8 mouse cellular contexts compared by ENCODE assay signal in the genomic region with DNA sequence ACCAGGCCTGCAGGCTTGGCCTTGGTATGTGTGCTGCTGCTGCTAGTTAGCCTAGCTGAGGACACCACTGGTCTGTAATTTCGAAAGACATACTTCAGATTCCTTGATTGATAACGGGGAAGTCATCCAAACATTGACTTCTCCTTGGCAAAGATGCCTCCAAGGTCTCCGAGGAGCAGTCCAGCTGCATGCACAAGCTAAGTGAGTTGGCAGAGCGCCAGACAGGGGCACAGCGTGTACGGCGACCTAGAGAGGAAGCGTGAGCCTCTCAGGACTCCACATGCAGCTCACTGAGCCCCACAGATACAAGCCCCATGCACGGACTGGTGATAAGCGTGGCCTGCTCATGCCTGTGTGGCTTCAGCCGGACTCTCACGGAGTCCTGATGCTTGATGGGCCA. TPM values are rescaled to one million over a fixed set of nuclear protein-coding genes. Genes with fewer than 3 reads are reported as not detected.
DNase-seq lines count a peak whose midpoint lies in the region; ATAC-seq and TF ChIP-seq lines count a peak whose summit lies in the region.
"Had no signal": no experiment of that assay in that cellular context is flagged by ENCODE, and none has a peak within 500 bp of the region (broad histone marks: within the 10 kb centered on the region; RNA-seq: fewer than 3 reads in every experiment).

No protein-coding gene starts in this region.

- no peaks in the 10 kb centered on the region for H3K27me3 ChIP-seq in midbrain, postnatal 0 days (ENCODE audit: insufficient read depth, low read length)
- H3K27me3 ChIP-seq in midbrain, embryonic 15.5 days (replicated peaks), result no peaks in the 10 kb centered on the region
- H3K27me3 ChIP-seq in stomach, embryonic 16.5 days (ENCODE audit: control insufficient read depth, insufficient read depth, low read length), result no peaks in the 10 kb centered on the region

- H3K9me3 ChIP-seq in midbrain, postnatal 0 days (ENCODE audit: low read length), result no peaks in the 10 kb centered on the region
- no peaks in the 10 kb centered on the region for H3K9me3 ChIP-seq in midbrain, embryonic 15.5 days
- H3K9me3 ChIP-seq in stomach, embryonic 16.5 days (replicated peaks; ENCODE audit: control insufficient read depth, low read length), result no peaks in the 10 kb centered on the region

- peaks cover 13% of the 10 kb centered on the region for H3K36me3 ChIP-seq in midbrain, postnatal 0 days (ENCODE audit: insufficient read depth, low read length)
- no peaks in the 10 kb centered on the region for H3K36me3 ChIP-seq in midbrain, embryonic 15.5 days (replicated peaks)
- H3K36me3 ChIP-seq in stomach, embryonic 16.5 days (ENCODE audit: control insufficient read depth, insufficient read depth, low read length), result no peaks in the 10 kb centered on the region

- ATAC-seq in midbrain, postnatal 0 days (ENCODE audit: low FRiP score), result no peak
- ATAC-seq in midbrain, embryonic 15.5 days (replicated peaks), result no peak
- 0 out of 2 replicates have a peak, but pooled peaks have one; percentile 23 for ATAC-seq in stomach, embryonic 16.5 days (ENCODE audit: insufficient read depth, low FRiP score)

- no peak for TF ChIP-seq CTCF in midbrain, postnatal 0 days (IDR thresholded peaks at IDR 0.05)

- WGBS in midbrain, postnatal 0 days, result 56% methylated on average over 12 of the region's 12 CpGs
- 58% methylated on average over 12 of the region's 12 CpGs for WGBS in midbrain, embryonic 15.5 days
- 37% methylated on average over 12 of the region's 12 CpGs for WGBS in stomach, embryonic 16.5 days

- no peak overlapping the region for H3K4me3 ChIP-seq in midbrain, postnatal 0 days (ENCODE audit: low read depth, low read length)
- H3K4me3 ChIP-seq in midbrain, embryonic 15.5 days, result no peak overlapping the region
- H3K4me3 ChIP-seq in stomach, embryonic 16.5 days (replicated peaks; ENCODE audit: low read length), result no peak overlapping the region

- intact Hi-C loops in gastrocnemius, postnatal 14 days (cut with DNase I; ENCODE audit: low total_unique reads), result no loop called here

- 0 out of 2 replicates have a peak overlapping the region, but pooled peaks have one; percentile 19 for H3K9ac ChIP-seq in midbrain, postnatal 0 days (replicated peaks; ENCODE audit: low read length, poor library complexity, severe bottlenecking)
- H3K9ac ChIP-seq in midbrain, embryonic 15.5 days, result no peak overlapping the region
- H3K9ac ChIP-seq in stomach, embryonic 16.5 days (ENCODE audit: low read length), result peak overlapping the region; percentile 2; the same call in 1 of the 2 replicates

- no peaks in the 10 kb centered on the region for H3K4me1 ChIP-seq in midbrain, postnatal 0 days (ENCODE audit: insufficient read depth, low read length)
- peaks cover 13% of the 10 kb centered on the region for H3K4me1 ChIP-seq in midbrain, embryonic 15.5 days
- peaks cover 9% of the 10 kb centered on the region; the same call in 1 of the 2 replicates for H3K4me1 ChIP-seq in stomach, embryonic 16.5 days (ENCODE audit: control insufficient read depth, insufficient read depth, low read length)

- H3K4me2 ChIP-seq in midbrain, postnatal 0 days (ENCODE audit: low read depth, low read length, poor library complexity, severe bottlenecking), result no peak overlapping the region
- no peak overlapping the region for H3K4me2 ChIP-seq in midbrain, embryonic 15.5 days
- peak overlapping the region; percentile 11; the same call in 1 of the 2 replicates for H3K4me2 ChIP-seq in stomach, embryonic 16.5 days (ENCODE audit: low read depth, low read length)

- no peak for DNase-seq in midbrain, postnatal 0 days (ENCODE audit: low spot score)
- DNase-seq in adrenal gland, postnatal 25 days, result peak; percentile 75
- peak; percentile 53 for DNase-seq in heart, postnatal 4 days
- no peak for DNase-seq in embryo, embryonic 10 days (ENCODE audit: low spot score)
- no peak for DNase-seq in gastrocnemius, postnatal 14 days

- no peak overlapping the region for H3K27ac ChIP-seq in midbrain, postnatal 0 days (ENCODE audit: low read depth, low read length)
- H3K27ac ChIP-seq in midbrain, embryonic 15.5 days, result no peak overlapping the region
- peak overlapping the region; percentile 80 for H3K27ac ChIP-seq in stomach, embryonic 16.5 days (ENCODE audit: low read length)

RNA-seq across cellular contexts. Expression of a gene that starts 17.0 kb away (rescaled TPM):
- total RNA-seq in midbrain, postnatal 0 days (2014; rRNA removed), result 13.1 and 15.7 TPM in 2 replicates
- polyA plus RNA-seq in midbrain, postnatal 0 days (2015; fragmentation: Nextera tagmentation; extraction: Ambion mirVana), result 1.8 and 2.1 TPM in 2 replicates
- polyA plus RNA-seq in midbrain, embryonic 15.5 days (2015; fragmentation: Nextera tagmentation; extraction: Ambion mirVana), result 1.8 and 2.2 TPM in 2 replicates
- total RNA-seq in adrenal gland, postnatal 25 days (2021), result not detected in 2 replicates
- not detected for total RNA-seq in heart, postnatal 4 days (2021)
- 0.15 and 0.27 TPM in 2 replicates for polyA plus RNA-seq in stomach, embryonic 16.5 days (2015; fragmentation: Nextera tagmentation; extraction: Ambion mirVana)
- under 1 TPM; 0.66 to 0.69 TPM for total RNA-seq in gastrocnemius, postnatal 14 days (2021)
- total RNA-seq: liver, adult 2 months had no signal
- polyA plus RNA-seq: liver, adult 2 months had no signal

RNA-seq across cellular contexts. Expression of a gene that starts 25.1 kb away (rescaled TPM):
- 25.9 and 28.2 TPM in 2 replicates for total RNA-seq in midbrain, postnatal 0 days (2014; rRNA removed)
- polyA plus RNA-seq in midbrain, postnatal 0 days (2015; fragmentation: Nextera tagmentation; extraction: Ambion mirVana), result 43.5 and 51.7 TPM in 2 replicates
- polyA plus RNA-seq in midbrain, embryonic 15.5 days (2015; fragmentation: Nextera tagmentation; extraction: Ambion mirVana), result 57.0 and 59.1 TPM in 2 replicates
- total RNA-seq in adrenal gland, postnatal 25 days (2021), result 53.1 and 55.3 TPM in 2 replicates
- total RNA-seq in heart, postnatal 4 days (2021), result 10 to 100 TPM; 22.1 to 23.4 TPM
- 61.4 and 68.2 TPM in 2 replicates for polyA plus RNA-seq in stomach, embryonic 16.5 days (2015; fragmentation: Nextera tagmentation; extraction: Ambion mirVana)
- 10 to 100 TPM; 14.8 to 15.1 TPM for total RNA-seq in gastrocnemius, postnatal 14 days (2021)

RNA-seq across cellular contexts. Expression of a gene that starts 25.5 kb away (rescaled TPM):
- 294 and 403 TPM in 2 replicates for total RNA-seq in midbrain, postnatal 0 days (2014; rRNA removed)
- 788 and 843 TPM in 2 replicates for polyA plus RNA-seq in midbrain, postnatal 0 days (2015; fragmentation: Nextera tagmentation; extraction: Ambion mirVana)
- 556 and 560 TPM in 2 replicates for polyA plus RNA-seq in midbrain, embryonic 15.5 days (2015; fragmentation: Nextera tagmentation; extraction: Ambion mirVana)
- 790 and 849 TPM in 2 replicates for total RNA-seq in adrenal gland, postnatal 25 days (2021)
- total RNA-seq in heart, postnatal 4 days (2021), result 1,000 to 10,000 TPM; 1,138 to 1,323 TPM
- polyA plus RNA-seq in stomach, embryonic 16.5 days (2015; fragmentation: Nextera tagmentation; extraction: Ambion mirVana), result 963 and 971 TPM in 2 replicates
- total RNA-seq in gastrocnemius, postnatal 14 days (2021), result 100 to 1,000 TPM; 851 to 959 TPM

Comparison
In these comparisons a context has a peak if more than half of its experiments do, and no peak if none do; other contexts are left out.
1. DNase-seq: peak in adrenal gland, postnatal 25 days (single experiment) and heart, postnatal 4 days (single experiment); none in midbrain, postnatal 0 days (single experiment), embryo, embryonic 10 days (single experiment) and gastrocnemius, postnatal 14 days (single experiment).